In genomic region chr4:148015418-148015817, GRCm38 (mm10) we compare ENCODE assay signal across 13 mouse cellular contexts. TPM values are rescaled to one million over a fixed set of nuclear protein-coding genes. Genes with fewer than 3 reads are reported as not detected.
DNase-seq lines count a peak whose midpoint lies in the region; ATAC-seq and TF ChIP-seq lines count a peak whose summit lies in the region.
"Had no signal": no experiment of that assay in that cellular context is flagged by ENCODE, and none has a peak within 500 bp of the region (broad histone marks: within the 10 kb centered on the region; RNA-seq: fewer than 3 reads in every experiment).

No protein-coding gene starts in this region.

- H3K27ac ChIP-seq in intestine, postnatal 0 days (ENCODE audit: low read depth, low read length): no peak overlapping the region
- H3K27ac ChIP-seq in intestine, embryonic 16.5 days (ENCODE audit: low read length): no peak overlapping the region
- H3K27ac ChIP-seq in midbrain, postnatal 0 days (ENCODE audit: low read depth, low read length): no peak overlapping the region
- no peak overlapping the region for H3K27ac ChIP-seq in midbrain, embryonic 10.5 days (replicated peaks)
- H3K27ac ChIP-seq in stomach, postnatal 0 days (replicated peaks): no peak overlapping the region
- H3K27ac ChIP-seq in midbrain, embryonic 15.5 days: no peak overlapping the region

- no peak for ATAC-seq in intestine, postnatal 0 days
- ATAC-seq in intestine, embryonic 16.5 days: no peak
- no peak for ATAC-seq in midbrain, postnatal 0 days (ENCODE audit: low FRiP score)
- ATAC-seq in stomach, postnatal 0 days (ENCODE audit: low FRiP score, low TSS enrichment): no peak
- no peak for ATAC-seq in midbrain, embryonic 15.5 days (replicated peaks)

- H3K9ac ChIP-seq in intestine, postnatal 0 days (ENCODE audit: low read depth, low read length): no peak overlapping the region
- no peak overlapping the region for H3K9ac ChIP-seq in intestine, embryonic 16.5 days (ENCODE audit: low read depth, low read length)
- H3K9ac ChIP-seq in midbrain, postnatal 0 days (replicated peaks; ENCODE audit: low read length, poor library complexity, severe bottlenecking): no peak overlapping the region
- H3K9ac ChIP-seq in stomach, postnatal 0 days (ENCODE audit: low read length): no peak overlapping the region
- H3K9ac ChIP-seq in midbrain, embryonic 15.5 days: no peak overlapping the region

- no peaks in the 10 kb centered on the region for H3K4me1 ChIP-seq in intestine, postnatal 0 days (replicated peaks; ENCODE audit: control insufficient read depth, insufficient read depth, low read length)
- H3K4me1 ChIP-seq in intestine, embryonic 16.5 days (ENCODE audit: control insufficient read depth, insufficient read depth, low read length): no peaks in the 10 kb centered on the region
- H3K4me1 ChIP-seq in midbrain, postnatal 0 days (ENCODE audit: insufficient read depth, low read length): no peaks in the 10 kb centered on the region
- H3K4me1 ChIP-seq in midbrain, embryonic 10.5 days: 0 out of 2 replicates have a peak, but pooled peaks cover 3% of the 10 kb centered on the region
- no peaks in the 10 kb centered on the region for H3K4me1 ChIP-seq in stomach, postnatal 0 days (replicated peaks; ENCODE audit: control insufficient read depth, insufficient read depth)
- no peaks in the 10 kb centered on the region for H3K4me1 ChIP-seq in midbrain, embryonic 15.5 days

- peak; percentile 13 for DNase-seq in midbrain, postnatal 0 days (ENCODE audit: low spot score)
- DNase-seq in midbrain, embryonic 10.5 days (ENCODE audit: low spot score): no peak
- peak; percentile 78 for DNase-seq in ZHBTc4 (ENCODE audit: low read depth, low spot score)
- DNase-seq in stomach, postnatal 0 days (ENCODE audit: low spot score): no peak
- DNase-seq: cerebellum, postnatal 36 days; heart, postnatal 36 days had no signal

- H3K27me3 ChIP-seq in intestine, postnatal 0 days (replicated peaks; ENCODE audit: control insufficient read depth, insufficient read depth, low read length): no peaks in the 10 kb centered on the region
- H3K27me3 ChIP-seq in intestine, embryonic 16.5 days (replicated peaks; ENCODE audit: control insufficient read depth, insufficient read depth, low read length): no peaks in the 10 kb centered on the region
- no peaks in the 10 kb centered on the region for H3K27me3 ChIP-seq in midbrain, postnatal 0 days (ENCODE audit: insufficient read depth, low read length)
- no peaks in the 10 kb centered on the region for H3K27me3 ChIP-seq in midbrain, embryonic 10.5 days (ENCODE audit: low read depth, poor library complexity, severe bottlenecking)
- no peaks in the 10 kb centered on the region for H3K27me3 ChIP-seq in stomach, postnatal 0 days (ENCODE audit: control insufficient read depth, insufficient read depth, low read length)
- H3K27me3 ChIP-seq in midbrain, embryonic 15.5 days (replicated peaks): no peaks in the 10 kb centered on the region

- H3K36me3 ChIP-seq in intestine, postnatal 0 days (ENCODE audit: control insufficient read depth, insufficient read depth): peaks cover 76% of the 10 kb centered on the region
- peaks cover 45% of the 10 kb centered on the region for H3K36me3 ChIP-seq in intestine, embryonic 16.5 days (ENCODE audit: control insufficient read depth, insufficient read depth, low read length)
- peaks cover 94% of the 10 kb centered on the region for H3K36me3 ChIP-seq in midbrain, postnatal 0 days (ENCODE audit: insufficient read depth, low read length)
- H3K36me3 ChIP-seq in midbrain, embryonic 10.5 days: peaks cover 100% of the 10 kb centered on the region
- H3K36me3 ChIP-seq in stomach, postnatal 0 days (ENCODE audit: control insufficient read depth, insufficient read depth, low read length): peaks cover 53% of the 10 kb centered on the region
- H3K36me3 ChIP-seq in midbrain, embryonic 15.5 days (replicated peaks): peaks cover 91% of the 10 kb centered on the region

- H3K4me2 ChIP-seq in intestine, postnatal 0 days (replicated peaks; ENCODE audit: low read depth): no peak overlapping the region
- no peak overlapping the region for H3K4me2 ChIP-seq in intestine, embryonic 16.5 days (ENCODE audit: low read depth, low read length)
- H3K4me2 ChIP-seq in midbrain, postnatal 0 days (ENCODE audit: low read depth, low read length, poor library complexity, severe bottlenecking): no peak overlapping the region
- H3K4me2 ChIP-seq in stomach, postnatal 0 days (replicated peaks; ENCODE audit: low read depth): no peak overlapping the region
- no peak overlapping the region for H3K4me2 ChIP-seq in midbrain, embryonic 15.5 days

- TF ChIP-seq EP300 in stomach, postnatal 0 days (optimal IDR thresholded peaks at IDR 0.05): no peak

- no peak overlapping the region for H3K4me3 ChIP-seq in intestine, postnatal 0 days (ENCODE audit: low read depth, low read length)
- no peak overlapping the region for H3K4me3 ChIP-seq in intestine, embryonic 16.5 days (ENCODE audit: low read length)
- no peak overlapping the region for H3K4me3 ChIP-seq in midbrain, postnatal 0 days (ENCODE audit: low read depth, low read length)
- H3K4me3 ChIP-seq in midbrain, embryonic 10.5 days: no peak overlapping the region
- no peak overlapping the region for H3K4me3 ChIP-seq in stomach, postnatal 0 days (ENCODE audit: low read depth, low read length)
- H3K4me3 ChIP-seq in midbrain, embryonic 15.5 days: no peak overlapping the region

- TF ChIP-seq CTCF in intestine, postnatal 0 days (IDR thresholded peaks at IDR 0.05; ENCODE audit: low read depth): peak; percentile 60
- TF ChIP-seq CTCF in midbrain, postnatal 0 days (IDR thresholded peaks at IDR 0.05): peak; percentile 50
- peak; percentile 64 for TF ChIP-seq CTCF in stomach, postnatal 0 days (IDR thresholded peaks at IDR 0.05; ENCODE audit: low read depth)

- no peaks in the 10 kb centered on the region for H3K9me3 ChIP-seq in intestine, postnatal 0 days (ENCODE audit: control insufficient read depth)
- H3K9me3 ChIP-seq in intestine, embryonic 16.5 days (ENCODE audit: control insufficient read depth, low read length): no peaks in the 10 kb centered on the region
- H3K9me3 ChIP-seq in midbrain, postnatal 0 days (ENCODE audit: low read length): no peaks in the 10 kb centered on the region
- no peaks in the 10 kb centered on the region for H3K9me3 ChIP-seq in midbrain, embryonic 10.5 days (replicated peaks)
- H3K9me3 ChIP-seq in stomach, postnatal 0 days (ENCODE audit: control insufficient read depth, low read length): no peaks in the 10 kb centered on the region
- H3K9me3 ChIP-seq in midbrain, embryonic 15.5 days: no peaks in the 10 kb centered on the region

- 84% methylated on average over 10 of the region's 10 CpGs for WGBS in intestine, postnatal 0 days
- 83% methylated on average over 10 of the region's 10 CpGs for WGBS in intestine, embryonic 16.5 days
- 81% methylated on average over 10 of the region's 10 CpGs for WGBS in midbrain, postnatal 0 days
- 84% methylated on average over 10 of the region's 10 CpGs for WGBS in midbrain, embryonic 10.5 days
- WGBS in stomach, postnatal 0 days: 80% methylated on average over 10 of the region's 10 CpGs
- WGBS in midbrain, embryonic 15.5 days: 84% methylated on average over 10 of the region's 10 CpGs

RNA-seq across cellular contexts. Expression of gene Nppa, which starts 14.9 kb away (rescaled TPM):
- 1.4 TPM in 2 replicates for polyA plus RNA-seq in intestine, postnatal 0 days (2015; fragmentation: Nextera tagmentation; extraction: Ambion mirVana)
- 0.22 and 0.51 TPM in 2 replicates for polyA plus RNA-seq in intestine, embryonic 16.5 days (2015; fragmentation: Nextera tagmentation; extraction: Ambion mirVana)
- 2.2 and 2.9 TPM in 2 replicates for total RNA-seq in midbrain, postnatal 0 days (2014; rRNA removed)
- polyA plus RNA-seq in midbrain, postnatal 0 days (2015; fragmentation: Nextera tagmentation; extraction: Ambion mirVana): 4.5 and 6.1 TPM in 2 replicates
- 0.25 and 0.67 TPM in 2 replicates for polyA plus RNA-seq in midbrain, embryonic 10.5 days (2016; fragmentation: Nextera tagmentation; extraction: Ambion mirVana)
- 0.30 and 0.74 TPM in 2 replicates for polyA plus RNA-seq in stomach, postnatal 0 days (2015; fragmentation: Nextera tagmentation; extraction: Ambion mirVana)
- polyA plus RNA-seq in midbrain, embryonic 15.5 days (2015; fragmentation: Nextera tagmentation; extraction: Ambion mirVana): 3.6 and 6.4 TPM in 2 replicates
- total RNA-seq: adrenal gland, adult 18-20 months; gastrocnemius, adult 18-20 months had no signal
- polyA plus RNA-seq: liver, embryonic 16.5 days had no signal

RNA-seq across cellular contexts. Expression of gene Clcn6, which starts 23.2 kb away (rescaled TPM):
- 2.5 and 3.1 TPM in 2 replicates for polyA plus RNA-seq in intestine, postnatal 0 days (2015; fragmentation: Nextera tagmentation; extraction: Ambion mirVana)
- 4.5 TPM in 2 replicates for polyA plus RNA-seq in intestine, embryonic 16.5 days (2015; fragmentation: Nextera tagmentation; extraction: Ambion mirVana)
- total RNA-seq in midbrain, postnatal 0 days (2014; rRNA removed): 58.2 and 64.9 TPM in 2 replicates
- 26.1 and 26.5 TPM in 2 replicates for polyA plus RNA-seq in midbrain, postnatal 0 days (2015; fragmentation: Nextera tagmentation; extraction: Ambion mirVana)
- polyA plus RNA-seq in midbrain, embryonic 10.5 days (2016; fragmentation: Nextera tagmentation; extraction: Ambion mirVana): 15.6 and 20.4 TPM in 2 replicates
- 1.8 and 2.1 TPM in 2 replicates for polyA plus RNA-seq in stomach, postnatal 0 days (2015; fragmentation: Nextera tagmentation; extraction: Ambion mirVana)
- polyA plus RNA-seq in midbrain, embryonic 15.5 days (2015; fragmentation: Nextera tagmentation; extraction: Ambion mirVana): 36.2 and 38.0 TPM in 2 replicates

RNA-seq across cellular contexts. Expression of gene Mthfr, which starts 23.5 kb away (rescaled TPM):
- 11.7 and 12.6 TPM in 2 replicates for polyA plus RNA-seq in intestine, postnatal 0 days (2015; fragmentation: Nextera tagmentation; extraction: Ambion mirVana)
- polyA plus RNA-seq in intestine, embryonic 16.5 days (2015; fragmentation: Nextera tagmentation; extraction: Ambion mirVana): 14.3 and 19.4 TPM in 2 replicates
- total RNA-seq in midbrain, postnatal 0 days (2014; rRNA removed): 34.4 and 51.1 TPM in 2 replicates
- polyA plus RNA-seq in midbrain, postnatal 0 days (2015; fragmentation: Nextera tagmentation; extraction: Ambion mirVana): 10.1 and 12.4 TPM in 2 replicates
- 25.4 and 33.3 TPM in 2 replicates for polyA plus RNA-seq in midbrain, embryonic 10.5 days (2016; fragmentation: Nextera tagmentation; extraction: Ambion mirVana)
- polyA plus RNA-seq in stomach, postnatal 0 days (2015; fragmentation: Nextera tagmentation; extraction: Ambion mirVana): 8.2 and 8.7 TPM in 2 replicates
- 23.2 and 24.8 TPM in 2 replicates for polyA plus RNA-seq in midbrain, embryonic 15.5 days (2015; fragmentation: Nextera tagmentation; extraction: Ambion mirVana)

RNA-seq across cellular contexts. Expression of gene Nppb, which starts 29.8 kb away (rescaled TPM):
- polyA plus RNA-seq in intestine, postnatal 0 days (2015; fragmentation: Nextera tagmentation; extraction: Ambion mirVana): not detected in 2 replicates
- not detected in 2 replicates for polyA plus RNA-seq in intestine, embryonic 16.5 days (2015; fragmentation: Nextera tagmentation; extraction: Ambion mirVana)
- not detected in 2 replicates for total RNA-seq in midbrain, postnatal 0 days (2014; rRNA removed)
- polyA plus RNA-seq in midbrain, postnatal 0 days (2015; fragmentation: Nextera tagmentation; extraction: Ambion mirVana): 0.29 TPM in 1 of 2 replicates, not detected in the other
- not detected in 2 replicates for polyA plus RNA-seq in midbrain, embryonic 10.5 days (2016; fragmentation: Nextera tagmentation; extraction: Ambion mirVana)
- not detected in 2 replicates for polyA plus RNA-seq in stomach, postnatal 0 days (2015; fragmentation: Nextera tagmentation; extraction: Ambion mirVana)
- polyA plus RNA-seq in midbrain, embryonic 15.5 days (2015; fragmentation: Nextera tagmentation; extraction: Ambion mirVana): not detected in 2 replicates
- total RNA-seq: gastrocnemius, adult 18-20 months had no signal
- polyA plus RNA-seq: large intestine, adult 2 months; liver, embryonic 16.5 days had no signal

Comparison
In these comparisons a context has a peak if more than half of its experiments do, and no peak if none do; other contexts are left out.
1. DNase-seq: peak in midbrain, postnatal 0 days (single experiment) and ZHBTc4 (single experiment); none in midbrain, embryonic 10.5 days (single experiment) and stomach, postnatal 0 days (single experiment).
2. Peak in every context shown above with its lines, with median percentiles within 50 percentile points of each other: CTCF ChIP-seq.